Mouse (Mus musculus): ENCODE results near the gene Nfib. TPM values are rescaled to one million over a fixed set of nuclear protein-coding genes. Genes with fewer than 3 reads are reported as not detected.

Gene Nfib
- total and polyA plus RNA-seq, 3 experiments, result 0.04 to 0.11 (median 0.09) TPM

GRCm38 (mm10) chr4:82456323-82456713, 249.2 kb downstream of the Nfib start:
- no peaks in the 10 kb centered on the region for H3K27me3 ChIP-seq (replicated peaks)
- in situ Hi-C loops (cut with MboI; ENCODE audit: low pct_ligation_motif_present, low pct_unique_long_range_greater_than_20kb, low sequenced_read_pairs) (loop anchor here (5.0 kb wide), 1 partner anchor 49 kb away; no protein-coding TSS in a partner anchor), dilution Hi-C loops (cut with MboI; ENCODE audit: extremely low pct_ligation_motif_present, extremely low pct_unique_long_range_greater_than_20kb, low sequenced_read_pairs) (no loop called here)
- no peaks in the 10 kb centered on the region for H3K9me3 ChIP-seq (replicated peaks; ENCODE audit: low read length)
- H3K36me3 ChIP-seq (replicated peaks in 1 of 2; ENCODE audit: control insufficient read depth in 1 of 2, insufficient read depth in 1 of 2, low read length in 1 of 2), result no peaks in the 10 kb centered on the region
- 0 out of 4 replicates have a peak, but pooled peaks cover 0 to 2% of the 10 kb centered on the region in 2 experiments for H3K4me1 ChIP-seq (ENCODE audit: control insufficient read depth in 1 of 2, insufficient read depth in 2 of 2)
- no peak overlapping the region for H3K4me3 ChIP-seq (replicated peaks in 1 of 3; ENCODE audit: low read depth in 2 of 3, low read length in 2 of 3, poor library complexity in 1 of 3)
- no peak for TF ChIP-seq ZMIZ1 (IDR thresholded peaks at IDR 0.05; ENCODE audit: low read depth, low read length)
- no peak for TF ChIP-seq CTCF (conservative IDR thresholded peaks at IDR 0.05 in 1 of 2, IDR thresholded peaks at IDR 0.05 in 1 of 2; ENCODE audit: low read depth in 2 of 2, low read length in 2 of 2)
- no peak for TF ChIP-seq USF2 (conservative IDR thresholded peaks at IDR 0.05; ENCODE audit: low read depth, low read length)
- TF ChIP-seq GABPA (IDR thresholded peaks at IDR 0.05; ENCODE audit: insufficient replicate concordance, low read depth, low read length), result no peak
- no peak for TF ChIP-seq BHLHE40 (IDR thresholded peaks at IDR 0.05; ENCODE audit: low read depth, low read length)
- no peak for TF ChIP-seq CHD1 (IDR thresholded peaks at IDR 0.05; ENCODE audit: low read depth, low read length)
- no peak for TF ChIP-seq POLR2AphosphoS2 (IDR thresholded peaks at IDR 0.05; ENCODE audit: low read depth, low read length)
- TF ChIP-seq MAFK (IDR thresholded peaks at IDR 0.05; ENCODE audit: insufficient replicate concordance, low read length), result no peak
- no peak for TF ChIP-seq POLR2A (IDR thresholded peaks at IDR 0.05; ENCODE audit: low read depth, low read length)
- no peak for TF ChIP-seq TCF12 (IDR thresholded peaks at IDR 0.05; ENCODE audit: low read depth, low read length)
- TF ChIP-seq ETS1 (conservative IDR thresholded peaks at IDR 0.05; ENCODE audit: low read depth, low read length), result no peak
- TF ChIP-seq JUN (IDR thresholded peaks at IDR 0.05; ENCODE audit: insufficient read depth, low read depth, low read length), result no peak
- no peak for TF ChIP-seq RAD21 (IDR thresholded peaks at IDR 0.05; ENCODE audit: low read depth, low read length)
- no peak overlapping the region for H3K9ac ChIP-seq (ENCODE audit: insufficient read depth, low read depth)
- H3K27ac ChIP-seq (ENCODE audit: insufficient read depth, low read depth), result no peak overlapping the region
- H3K4me2 ChIP-seq (ENCODE audit: insufficient read depth, low read depth, poor library complexity, severe bottlenecking), result no peak overlapping the region
- DNase-seq (ENCODE audit: extremely low read depth), result no peak
- H3K79me2 ChIP-seq (replicated peaks; ENCODE audit: control insufficient read depth, extremely low read depth, insufficient read depth, poor library complexity, severe bottlenecking), result no peaks in the 10 kb centered on the region

GRCm38 (mm10) chr4:82455617-82456322, 249.8 kb downstream of the Nfib start:
- Histone ChIP-seq H3K4me1 (ENCODE audit: control insufficient read depth in 1 of 2, insufficient read depth in 2 of 2) (0 out of 4 replicates have a peak, but pooled peaks cover 0 to 2% of the 10 kb centered on the region in 2 experiments), H3K9me3 (replicated peaks; ENCODE audit: low read length) (no peaks in the 10 kb centered on the region), H3K4me3 (replicated peaks in 1 of 3; ENCODE audit: low read depth in 2 of 3, low read length in 2 of 3, poor library complexity in 1 of 3) (no peak overlapping the region), H3K27ac (ENCODE audit: insufficient read depth, low read depth) (no peak overlapping the region), H3K9ac (ENCODE audit: insufficient read depth, low read depth) (no peak overlapping the region), H3K79me2 (replicated peaks; ENCODE audit: control insufficient read depth, extremely low read depth, insufficient read depth, poor library complexity, severe bottlenecking) (no peaks in the 10 kb centered on the region), H3K27me3 (replicated peaks) (no peaks in the 10 kb centered on the region), H3K4me2 (ENCODE audit: insufficient read depth, low read depth, poor library complexity, severe bottlenecking) (no peak overlapping the region), H3K36me3 (replicated peaks in 1 of 2; ENCODE audit: control insufficient read depth in 1 of 2, insufficient read depth in 1 of 2, low read length in 1 of 2) (no peaks in the 10 kb centered on the region)
- dilution Hi-C loops (cut with MboI; ENCODE audit: extremely low pct_ligation_motif_present, extremely low pct_unique_long_range_greater_than_20kb, low sequenced_read_pairs), result no loop called here
- DNase-seq (ENCODE audit: extremely low read depth), result no peak
- in situ Hi-C loops (cut with MboI; ENCODE audit: low pct_ligation_motif_present, low pct_unique_long_range_greater_than_20kb, low sequenced_read_pairs), result loop anchor here (5.0 kb wide), 1 partner anchor 48 kb away; no protein-coding TSS in a partner anchor
- TF ChIP-seq EP300 (IDR thresholded peaks at IDR 0.05; ENCODE audit: low read length) (no peak), RAD21 (IDR thresholded peaks at IDR 0.05; ENCODE audit: low read depth, low read length) (no peak), ETS1 (conservative IDR thresholded peaks at IDR 0.05; ENCODE audit: low read depth, low read length) (no peak), GABPA (IDR thresholded peaks at IDR 0.05; ENCODE audit: insufficient replicate concordance, low read depth, low read length) (no peak), MEF2A (IDR thresholded peaks at IDR 0.05; ENCODE audit: borderline replicate concordance, low read depth, low read length) (no peak), NRF1 (IDR thresholded peaks at IDR 0.05; ENCODE audit: low read depth, low read length) (no peak), ELF1 (IDR thresholded peaks at IDR 0.05; ENCODE audit: low read depth, low read length) (no peak), HCFC1 (IDR thresholded peaks at IDR 0.05; ENCODE audit: low read depth, low read length) (no peak), TCF12 (IDR thresholded peaks at IDR 0.05; ENCODE audit: low read depth, low read length) (no peak), MAFK (IDR thresholded peaks at IDR 0.05; ENCODE audit: insufficient replicate concordance, low read length) (no peak), JUN (IDR thresholded peaks at IDR 0.05; ENCODE audit: insufficient read depth, low read depth, low read length) (no peak), USF2 (conservative IDR thresholded peaks at IDR 0.05; ENCODE audit: low read depth, low read length) (no peak), PAX5 (IDR thresholded peaks at IDR 0.05; ENCODE audit: low read length) (no peak), E2F4 (IDR thresholded peaks at IDR 0.05; ENCODE audit: insufficient replicate concordance, low read depth, low read length) (no peak), POLR2AphosphoS2 (IDR thresholded peaks at IDR 0.05; ENCODE audit: low read depth, low read length) (no peak), SMC3 (IDR thresholded peaks at IDR 0.05; ENCODE audit: low read depth, low read length) (no peak), BHLHE40 (IDR thresholded peaks at IDR 0.05; ENCODE audit: low read depth, low read length) (no peak)

Data from CH12.LX (cell line).